Mouse (Mus musculus): ENCODE measurements at regions not wholly inside any gene's neighbourhood (a gene's known extent, or its start where the extent isn't known, plus 50 kb on each side); places are given as distances from the start of the nearest gene placed in this dataset.
A peak's percentile ranks its signal among the peaks of the same experiment; 100 is the strongest.

DNA sequence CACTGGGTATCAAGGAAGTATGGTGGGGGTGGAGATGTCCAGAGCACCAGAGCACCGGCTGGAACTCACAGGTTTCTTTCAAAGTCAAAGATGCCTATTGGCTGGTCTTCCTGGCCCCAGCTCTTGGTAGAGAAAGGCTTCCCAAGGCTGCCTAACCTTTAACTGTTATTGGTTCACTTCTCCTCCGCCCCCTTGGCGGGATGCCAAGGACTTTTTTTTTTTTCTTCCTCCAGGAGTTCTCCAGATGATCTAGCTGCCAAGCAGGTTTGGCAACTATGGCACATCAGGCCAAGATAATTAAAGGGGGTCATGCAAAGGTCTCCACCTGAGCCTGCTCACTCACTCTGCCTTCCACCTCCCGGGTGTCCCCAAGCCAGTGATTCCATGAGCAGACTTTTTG lies 67.5 kb downstream of the Sc5d start:
- ATAC-seq (ENCODE audit: poor library complexity, severe bottlenecking), result no peak

DNA sequence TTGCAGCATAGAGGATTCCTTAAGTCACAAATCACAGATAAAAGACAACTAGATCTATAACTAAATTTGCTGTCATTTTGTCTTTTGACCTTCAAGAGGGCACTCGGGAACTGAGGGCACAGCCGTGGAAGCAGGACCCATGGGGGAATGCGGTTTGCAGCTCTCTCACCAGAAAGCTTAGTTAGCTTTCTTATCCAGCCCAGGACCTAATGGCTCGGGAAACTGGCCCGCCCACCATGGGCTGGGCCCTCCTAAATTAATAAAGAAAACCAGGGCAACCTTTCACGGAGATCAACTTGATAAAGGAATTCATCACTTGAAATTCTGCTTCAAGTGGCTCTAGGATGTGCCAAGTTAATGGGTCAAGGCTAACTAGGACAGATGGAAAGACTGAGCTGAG lies 67.9 kb downstream of the Sc5d start:
- no peak for ATAC-seq (ENCODE audit: poor library complexity, severe bottlenecking)

DNA sequence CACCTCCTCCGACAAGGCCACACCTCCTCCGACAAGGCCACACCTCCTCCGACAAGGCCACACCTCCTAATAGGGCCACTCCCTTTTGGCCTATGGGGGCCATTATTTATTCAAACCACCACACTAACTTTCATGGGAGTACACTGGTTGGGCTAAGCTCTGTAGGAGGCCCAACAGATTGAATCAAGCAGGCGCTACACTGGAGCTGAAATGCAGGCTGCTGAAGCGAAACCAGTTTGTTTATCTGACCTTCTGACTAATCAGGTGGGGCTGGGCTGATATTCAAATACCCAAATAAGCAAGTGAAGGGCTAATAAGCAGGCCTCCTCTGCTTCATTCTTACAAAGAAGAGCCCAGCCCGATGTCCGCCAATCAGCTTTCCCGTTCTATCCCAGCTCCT lies 68.4 kb downstream of the Sc5d start:
- ATAC-seq (ENCODE audit: poor library complexity, severe bottlenecking), result no peak

DNA sequence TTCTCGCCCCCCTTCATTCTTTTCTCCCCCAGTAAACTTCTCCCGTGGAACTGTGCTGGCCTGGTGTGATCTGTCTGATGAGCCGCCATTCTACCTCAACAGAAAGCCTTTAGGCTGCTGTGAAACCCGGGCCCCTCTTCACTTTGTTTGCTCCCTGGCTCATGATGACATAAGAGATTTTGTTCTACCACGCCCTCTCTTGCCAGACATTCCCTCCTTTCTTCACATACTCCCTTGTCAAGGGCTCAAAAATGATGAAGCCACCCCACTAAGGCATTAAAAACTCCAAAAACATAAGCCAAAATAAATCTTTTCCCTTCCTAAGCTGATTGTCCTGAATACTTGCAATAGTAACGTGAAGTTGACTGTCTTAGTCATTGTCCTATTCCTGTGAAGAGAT lies 69.1 kb downstream of the Sc5d start:
- no peak for ATAC-seq (ENCODE audit: poor library complexity, severe bottlenecking)

- ATAC-seq (ENCODE audit: poor library complexity, severe bottlenecking), result no peak
Measured at GRCm38 (mm10) chr9:42194176-42194575, 69.9 kb downstream of the Sc5d start.

DNA sequence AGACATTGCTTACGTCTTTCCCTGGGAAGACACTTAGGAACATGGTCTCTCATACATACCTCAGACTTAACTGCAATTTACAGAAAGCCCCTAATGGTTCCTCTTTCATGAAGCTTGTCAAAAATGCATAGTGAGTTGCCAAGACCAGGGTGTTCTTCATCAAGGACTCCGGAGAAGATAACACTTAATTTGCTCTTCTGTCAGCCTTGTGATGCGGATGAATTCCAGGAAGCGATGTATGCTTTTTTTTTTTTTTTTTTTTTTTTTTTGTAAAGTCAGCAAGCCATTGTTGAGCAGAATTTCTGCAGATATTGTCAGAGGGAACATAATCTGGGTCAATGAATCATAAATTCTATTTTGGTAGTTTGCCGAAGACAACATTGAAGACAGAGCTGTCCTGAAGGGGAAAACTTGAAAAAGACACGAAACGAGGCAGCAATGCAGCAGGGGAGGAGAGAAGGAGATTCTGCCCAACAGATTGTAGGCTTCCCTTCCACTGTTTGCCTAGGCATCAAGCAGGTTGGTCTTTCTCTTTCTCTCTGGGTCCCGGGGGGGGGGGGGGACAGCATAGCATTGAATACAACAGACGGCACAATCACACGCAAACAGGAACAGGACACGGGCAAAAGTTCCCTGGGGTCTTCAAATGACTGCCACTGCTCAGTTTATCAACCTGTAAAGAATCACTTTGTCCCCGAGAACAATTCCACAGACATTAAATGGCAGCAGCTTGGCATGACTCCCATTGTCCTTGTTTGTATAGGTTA lies 69.1 kb upstream of the Sorl1 start:
- no peak for ATAC-seq (ENCODE audit: poor library complexity, severe bottlenecking)

GRCm38 (mm10) chr9:42187371-42188228 lies 63.5 kb upstream of the Sorl1 start:
- ATAC-seq (ENCODE audit: poor library complexity, severe bottlenecking), result no peak

DNA sequence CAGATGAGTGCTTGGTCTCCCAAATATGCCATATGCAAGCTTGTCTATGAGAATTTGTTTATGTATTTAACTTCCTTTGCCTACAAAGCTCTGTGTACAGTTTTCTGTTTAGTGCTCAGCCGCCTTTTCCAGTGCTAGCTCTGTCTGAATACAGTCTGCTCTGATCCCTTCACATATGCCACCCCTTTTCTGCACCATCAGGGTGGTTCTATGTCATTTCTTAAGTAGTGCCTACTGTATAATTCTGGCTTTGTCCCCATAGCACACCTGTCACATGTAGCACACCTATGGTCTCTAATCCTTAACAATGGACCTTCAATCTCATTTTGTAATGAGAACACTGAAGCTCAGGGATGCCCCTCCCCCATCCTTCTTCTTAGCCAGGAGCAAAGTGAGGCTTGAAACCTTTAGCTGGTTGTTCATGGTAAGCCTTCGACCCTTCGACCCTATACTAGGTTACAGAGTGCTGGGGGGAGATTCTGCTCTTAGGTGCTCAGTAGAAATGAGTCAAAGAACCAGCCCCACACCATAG lies 60.1 kb upstream of the Sorl1 start:
- no peak for ATAC-seq (ENCODE audit: poor library complexity, severe bottlenecking)

- ATAC-seq (ENCODE audit: poor library complexity, severe bottlenecking), result no peak
Measured at GRCm38 (mm10) chr9:42183448-42183847, 59.4 kb upstream of the Sorl1 start.

- ATAC-seq (ENCODE audit: poor library complexity, severe bottlenecking), result 0 out of 2 replicates have a peak, but pooled peaks have one; percentile 34
Measured at GRCm38 (mm10) chr9:42182400-42182799, 58.3 kb upstream of the Sorl1 start.

GRCm38 (mm10) chr9:42180152-42180551 lies 56.1 kb upstream of the Sorl1 start:
- peak; percentile 93 for ATAC-seq (ENCODE audit: poor library complexity, severe bottlenecking)

DNA sequence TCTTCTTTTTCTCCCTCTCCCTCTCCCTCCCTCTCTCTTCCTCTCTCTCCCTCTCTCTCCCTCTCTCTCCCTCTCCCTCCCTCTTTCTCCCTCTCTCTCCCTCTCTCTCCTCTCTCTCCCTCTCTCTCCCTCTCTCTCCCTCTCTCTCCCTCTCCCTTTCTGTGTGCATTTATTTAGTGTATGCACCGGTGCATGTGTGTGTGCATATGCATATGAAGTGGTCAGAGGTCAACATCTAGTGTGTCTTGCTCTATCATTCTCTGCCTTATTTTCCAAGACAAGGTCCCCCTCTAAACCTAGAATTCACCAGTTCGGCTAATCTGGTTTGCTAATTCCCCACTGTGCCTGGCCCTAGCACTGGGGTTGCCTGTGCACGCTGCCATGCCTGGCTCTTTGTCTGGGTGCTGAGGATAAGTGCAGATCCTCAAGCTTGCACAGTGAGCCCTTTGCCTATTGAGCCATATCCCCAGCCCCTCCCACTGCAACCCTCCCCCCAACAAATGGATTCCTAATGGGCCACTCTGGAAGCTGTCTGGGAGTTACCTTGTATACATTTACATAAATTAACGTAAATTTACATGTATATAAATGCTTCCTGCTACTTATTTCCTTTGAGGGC lies 54.8 kb upstream of the Sorl1 start:
- ATAC-seq (ENCODE audit: poor library complexity, severe bottlenecking), result no peak

- no peak for ATAC-seq (ENCODE audit: poor library complexity, severe bottlenecking)
Measured at GRCm38 (mm10) chr9:42174349-42174955, 50.4 kb upstream of the Sorl1 start.
